Mouse (Mus musculus): ENCODE measurements at regions not wholly inside any gene's neighbourhood (a gene's known extent, or its start where the extent isn't known, plus 50 kb on each side); places are given as distances from the start of the nearest gene placed in this dataset.

DNA sequence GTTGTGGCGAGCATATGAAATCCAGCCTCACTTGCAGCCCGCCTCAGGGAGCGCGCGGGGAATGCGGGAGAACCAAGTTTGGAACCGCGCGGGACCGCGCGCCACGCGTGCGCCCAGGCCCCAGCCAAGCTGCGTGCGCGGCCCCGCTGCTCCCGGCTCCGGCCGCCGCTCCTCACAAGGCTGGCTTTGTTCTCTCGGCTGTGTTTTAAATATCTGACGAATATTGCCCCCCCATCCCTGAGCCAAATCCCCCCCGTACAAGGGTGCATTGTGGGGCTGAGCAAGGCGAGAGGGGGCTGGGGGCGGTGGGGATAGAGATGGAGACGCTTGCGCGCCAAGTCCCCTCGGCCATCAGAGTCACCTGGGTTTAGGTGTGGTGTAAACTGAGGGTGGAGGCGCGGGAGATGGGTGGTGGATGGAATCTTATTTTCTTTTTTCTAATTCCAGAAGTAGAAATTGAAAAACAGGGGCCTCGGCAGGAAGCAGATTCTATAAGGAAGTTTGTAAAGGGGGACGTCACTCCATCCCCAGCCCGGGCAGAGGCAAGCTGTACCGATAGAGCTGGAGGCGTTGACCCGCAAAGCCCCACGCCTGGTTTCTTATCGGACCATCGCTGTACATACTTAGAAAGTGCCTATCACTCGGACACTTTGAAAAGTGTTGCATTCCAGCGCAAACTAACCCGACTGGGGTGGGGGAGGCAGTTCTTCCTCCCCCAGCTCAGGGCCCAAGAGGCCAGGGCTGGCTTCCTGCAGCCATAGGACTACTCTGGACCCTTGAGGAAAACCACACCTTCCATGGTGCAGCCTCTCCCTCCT is 147.1 kb downstream of the Zfp36l1 start:
- no peak for TF ChIP-seq CTCF (IDR thresholded peaks at IDR 0.05; ENCODE audit: low read depth)
- no peak for TF ChIP-seq EP300 (optimal IDR thresholded peaks at IDR 0.05)

Data from stomach, postnatal 0 days (tissue).